Mouse (Mus musculus): ENCODE data around the gene Tmem200b.

The Tmem200b gene

GRCm38 (mm10) chr4:131968873-131969272, 47.3 kb downstream of the Tmem200b start:
- DNase-seq = no peak

GRCm38 (mm10) chr4:131970244-131970853, 48.8 kb downstream of the Tmem200b start:
- no peak for DNase-seq
